Mouse (Mus musculus) heart, adult 2 months (tissue): Measurements from ENCODE around the gene Alg9.
A peak's percentile ranks its signal among the peaks of the same experiment; 100 is the strongest.

Source experiments
- CTCF ChIP-seq: fragments of 200-600 bp; IDR thresholded peaks from 2 replicates; pipeline ENCODE4 v1.8.1; 2022; ENCODE audit warnings: antibody characterized with exemption, mild to moderate bottlenecking, moderate library complexity
- EP300 ChIP-seq: fragments of 200-500 bp; IDR thresholded peaks from 2 replicates; pipeline ENCODE4 v1.6.1; 2011; ENCODE audit warnings: low read depth, low read length, control low read depth; ENCODE audit not compliant: insufficient read depth
- POLR2A ChIP-seq: fragments of 200-500 bp; IDR thresholded peaks from 2 replicates; pipeline ENCODE4 v1.6.1; 2011; ENCODE audit warnings: mild to moderate bottlenecking, low read depth, low read length, control low read depth; ENCODE audit not compliant: insufficient read depth

DNA sequence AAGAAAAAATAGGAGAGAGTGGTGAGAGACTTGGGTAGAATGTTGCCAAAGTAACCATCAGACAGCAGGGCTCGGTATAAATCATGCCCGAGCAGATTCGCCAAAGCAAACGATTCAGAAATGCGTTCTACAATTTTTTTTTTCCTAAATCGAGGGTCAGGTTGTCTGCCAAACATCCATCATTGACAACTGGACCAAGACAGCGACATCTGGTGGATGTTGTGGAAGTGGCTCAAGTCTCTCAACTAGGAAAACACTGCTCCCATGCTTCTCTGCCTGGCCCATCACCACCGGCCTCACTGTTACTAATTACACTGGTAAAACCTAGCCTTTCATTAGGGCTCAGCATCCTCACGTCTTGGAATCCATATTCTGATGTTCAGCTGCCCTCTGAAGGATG, 39.8 kb upstream of the Alg9 start:
- peak; percentile 91 for TF ChIP-seq CTCF
- TF ChIP-seq POLR2A, result no peak
- peak; percentile 58; the same call in 1 of the 2 replicates for TF ChIP-seq EP300
